Mouse (Mus musculus) olfactory bulb, adult 2 months (tissue): Measurements from ENCODE around the gene Gtf2h1. TPM values are rescaled to one million over a fixed set of nuclear protein-coding genes. Genes with fewer than 3 reads are reported as not detected.

ENCODE experiments used
- H3K27ac ChIP-seq: fragments of 200-500 bp; 2 replicates; pipeline ENCODE4 v1.5.1; 2012; ENCODE audit warnings: low read depth, low read length; ENCODE audit not compliant: insufficient read depth
- H3K4me1 ChIP-seq: fragments of 200-500 bp; 2 replicates; pipeline ENCODE4 v1.6.1; 2012; ENCODE audit warnings: low read length; ENCODE audit not compliant: control insufficient read depth, insufficient read depth
- H3K4me3 ChIP-seq: fragments of 200-500 bp; 2 replicates; pipeline ENCODE4 v1.5.1; 2012; ENCODE audit warnings: mild to moderate bottlenecking, low read depth, low read length, moderate library complexity; ENCODE audit not compliant: insufficient read depth
- CTCF ChIP-seq: fragments of 200-500 bp; IDR thresholded peaks from 2 replicates; pipeline ENCODE4 v1.5.1; 2012; ENCODE audit warnings: low read depth, mild to moderate bottlenecking, low read length, moderate library complexity; ENCODE audit not compliant: insufficient read depth
- POLR2A ChIP-seq: fragments of 200-500 bp; IDR thresholded peaks from 2 replicates; pipeline ENCODE4 v1.6.1; 2012; ENCODE audit warnings: mild to moderate bottlenecking, low read depth, low read length, moderate library complexity; ENCODE audit not compliant: insufficient read depth
- WGBS: fragments of 180-500 bp; shearing (Covaris S2); methylation state at CpG from one replicate; pipeline ENCODE4 v1.1.7; 2018; 5-methylcytosine and 5-hydroxymethylcytosine counted together
- polyA plus RNA-seq: library from polyadenylated mRNA; stranded (reverse); fragments of >200 nt; gene quantifications from 2 replicates; pipeline ENCODE4 v1.2.4, GENCODE M21; 2012; ENCODE audit warnings: low replicate concordance; ENCODE audit not compliant: missing spikeins, insufficient read depth, insufficient read length

The Gtf2h1 gene
- polyA plus RNA-seq, 1 experiment, result not detected

DNA sequence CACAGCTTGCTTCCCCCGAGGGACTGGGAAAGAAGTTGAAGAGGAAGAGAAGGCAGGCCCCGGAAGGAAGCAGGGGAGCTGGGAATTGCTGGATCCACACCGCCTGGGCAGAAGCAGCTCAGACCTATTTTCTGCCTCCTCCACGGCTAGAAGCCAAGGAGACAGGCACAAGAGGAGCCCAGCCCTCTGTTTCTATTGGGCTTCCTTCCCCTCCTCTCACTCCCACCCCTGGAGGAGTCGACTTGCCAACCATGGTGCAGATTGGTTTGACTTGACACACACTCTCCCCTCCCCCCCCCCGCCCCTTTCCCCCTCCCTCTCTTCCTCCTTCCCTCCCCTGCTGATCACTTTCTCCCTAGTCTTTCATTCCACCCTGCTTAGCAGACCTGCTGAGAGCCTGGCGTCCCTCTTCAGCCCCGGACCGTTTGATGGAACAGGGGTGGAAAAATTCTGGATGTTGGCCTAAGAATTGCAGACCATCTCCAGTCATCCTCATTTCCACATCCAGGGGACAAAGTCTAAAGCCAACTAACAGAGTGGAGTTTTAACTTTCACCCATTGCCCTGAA lies 42.3 kb downstream of the Gtf2h1 start:
- 9% methylated on average over 9 of the region's 9 CpGs for WGBS
- Histone ChIP-seq H3K27ac (peak overlapping the region; percentile 69), H3K4me1 (peaks cover 14% of the 10 kb centered on the region), H3K4me3 (no peak overlapping the region)
- TF ChIP-seq POLR2A (no peak), CTCF (no peak)

DNA sequence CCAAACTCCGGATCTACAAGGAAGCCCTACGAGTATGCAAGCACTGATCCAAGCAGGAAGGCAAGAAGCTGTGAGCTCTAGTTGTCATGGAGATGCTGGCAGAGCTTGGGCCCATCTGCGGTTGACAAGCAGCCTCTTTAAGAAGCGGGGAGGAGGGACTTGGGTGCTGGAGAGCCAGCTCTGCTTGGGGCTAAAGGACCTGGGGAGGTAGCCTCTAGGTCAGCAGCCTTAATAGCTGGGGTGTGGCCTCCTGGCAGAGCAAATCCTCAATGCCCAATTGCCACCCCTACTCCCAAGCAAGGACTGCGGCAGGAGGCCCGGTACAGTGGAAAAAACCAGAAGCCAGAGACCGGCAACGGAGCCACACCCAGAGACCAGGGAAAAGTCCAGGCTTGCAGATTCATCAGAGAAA lies 43.0 kb downstream of the Gtf2h1 start:
- no peak for TF ChIP-seq POLR2A
- no peak for TF ChIP-seq CTCF
- WGBS, result 8% methylated on average over 8 of the region's 8 CpGs
- peaks cover 14% of the 10 kb centered on the region for H3K4me1 ChIP-seq
- H3K4me3 ChIP-seq, result no peak overlapping the region
- H3K27ac ChIP-seq, result peak overlapping the region; percentile 69

DNA sequence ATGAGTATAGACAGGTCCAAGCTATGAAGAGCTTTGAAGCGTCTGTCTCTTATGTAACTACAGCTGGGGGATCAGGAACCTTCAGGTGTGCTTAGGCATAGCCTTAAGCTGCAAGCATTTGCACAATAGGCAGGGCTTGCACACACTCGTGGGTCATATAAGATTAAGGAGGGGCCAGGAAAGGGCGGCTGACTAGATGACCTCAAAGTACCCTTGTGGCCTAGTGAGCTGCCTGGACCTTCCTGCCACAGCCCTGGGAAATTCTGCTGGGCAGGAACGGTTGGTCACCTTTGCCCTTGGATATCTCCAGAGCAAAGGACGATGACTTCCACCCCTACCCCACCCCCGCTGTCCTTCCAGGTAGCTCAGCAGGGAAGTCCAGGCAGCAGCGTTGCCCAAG lies 43.5 kb downstream of the Gtf2h1 start:
- 67% methylated on average over 7 of the region's 7 CpGs for WGBS
- TF ChIP-seq POLR2A (no peak), CTCF (no peak)
- Histone ChIP-seq H3K4me3 (no peak overlapping the region), H3K4me1 (peaks cover 14% of the 10 kb centered on the region), H3K27ac (peak overlapping the region; percentile 10)

- no peak for TF ChIP-seq CTCF
- TF ChIP-seq POLR2A, result no peak
- H3K27ac ChIP-seq, result no peak overlapping the region
- H3K4me3 ChIP-seq, result no peak overlapping the region
- H3K4me1 ChIP-seq, result peaks cover 14% of the 10 kb centered on the region
- WGBS, result 89% methylated on average over 5 of the region's 5 CpGs
Observed at GRCm38 (mm10) chr7:46839861-46840260, 44.0 kb downstream of the Gtf2h1 start.

GRCm38 (mm10) chr7:46840326-46840725 lies 44.4 kb downstream of the Gtf2h1 start:
- TF ChIP-seq POLR2A, result no peak
- no peak for TF ChIP-seq CTCF
- H3K4me1 ChIP-seq, result peaks cover 17% of the 10 kb centered on the region
- no peak overlapping the region for H3K27ac ChIP-seq
- no peak overlapping the region for H3K4me3 ChIP-seq
- 68% methylated on average over 4 of the region's 4 CpGs for WGBS

GRCm38 (mm10) chr7:46840787-46841525 lies 45.1 kb downstream of the Gtf2h1 start, which contains the start of gene Ldha:
TSS of gene Ldha (plus strand) at chr7:46841475.
- no peak within 1 kb of the TSS for H3K27ac ChIP-seq
- WGBS, result 64% methylated on average over 6 of the region's 6 CpGs
- H3K4me1 ChIP-seq, result peaks cover 18% of the 10 kb centered on the region
- H3K4me3 ChIP-seq, result no peak within 1 kb of the TSS
- TF ChIP-seq POLR2A, result no peak
- TF ChIP-seq CTCF, result no peak

DNA sequence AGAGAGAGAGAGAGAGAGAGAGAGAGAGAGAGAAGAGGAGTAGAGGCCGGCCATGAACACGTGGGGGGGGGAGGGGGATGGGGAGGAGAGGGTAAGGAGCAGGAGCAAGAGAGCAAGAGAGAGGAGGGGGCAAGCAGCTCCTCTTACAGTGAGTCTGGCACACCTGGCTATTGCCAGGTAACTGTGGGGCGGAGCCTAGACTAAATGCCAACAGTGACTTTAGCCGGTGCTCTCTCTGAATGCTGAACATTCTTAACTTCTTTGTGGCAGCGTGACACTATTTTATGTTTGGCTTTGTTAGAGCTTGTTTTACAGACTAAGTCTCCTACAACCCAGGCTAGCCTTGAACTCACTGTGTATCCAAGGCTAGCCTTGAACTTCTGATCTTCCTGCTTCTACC lies 46.4 kb downstream of the Gtf2h1 start:
- peaks cover 27% of the 10 kb centered on the region for H3K4me1 ChIP-seq
- TF ChIP-seq CTCF, result no peak
- no peak for TF ChIP-seq POLR2A
- 38% methylated on average over 5 of the region's 5 CpGs for WGBS
- H3K27ac ChIP-seq, result no peak overlapping the region
- H3K4me3 ChIP-seq, result no peak overlapping the region

- Histone ChIP-seq H3K4me1 (peaks cover 20% of the 10 kb centered on the region), H3K27ac (no peak overlapping the region), H3K4me3 (no peak overlapping the region)
- no peak for TF ChIP-seq POLR2A
- 96% methylated on average over 4 of the region's 4 CpGs for WGBS
Observed at GRCm38 (mm10) chr7:46843576-46843975, 47.7 kb downstream of the Gtf2h1 start.

GRCm38 (mm10) chr7:46845211-46845977 lies 49.5 kb downstream of the Gtf2h1 start:
- Histone ChIP-seq H3K4me3 (peak overlapping the region; percentile 81), H3K27ac (peak overlapping the region; percentile 82), H3K4me1 (peaks cover 12% of the 10 kb centered on the region)
- peak; percentile 95 for TF ChIP-seq POLR2A
- TF ChIP-seq CTCF, result no peak
- 2% methylated on average over 51 of the region's 51 CpGs for WGBS
